Mouse (Mus musculus) heart, postnatal 25 days (tissue): ENCODE results near the gene Myo18b. TPM values are rescaled to one million over a fixed set of nuclear protein-coding genes. Genes with fewer than 3 reads are reported as not detected.

Experiments used
- DNase-seq: peaks from one replicate; pipeline ENCODE4 v3.0.0; 2022; ENCODE audit warnings: low spot score
- intact Hi-C: fragments of 180-260 bp; cut with DNase I; formaldehyde crosslinking; loops from one replicate; pipeline ENCODE4 v1.15.1; 2025
- total RNA-seq, 2 experiments: library from RNA; stranded (reverse); gene quantifications; 2 replicates each; pipeline ENCODE4 v1.2.3; 2021

The Myo18b gene
- total RNA-seq, 2 experiments from 2014 or later: 253 to 259 TPM

DNA sequence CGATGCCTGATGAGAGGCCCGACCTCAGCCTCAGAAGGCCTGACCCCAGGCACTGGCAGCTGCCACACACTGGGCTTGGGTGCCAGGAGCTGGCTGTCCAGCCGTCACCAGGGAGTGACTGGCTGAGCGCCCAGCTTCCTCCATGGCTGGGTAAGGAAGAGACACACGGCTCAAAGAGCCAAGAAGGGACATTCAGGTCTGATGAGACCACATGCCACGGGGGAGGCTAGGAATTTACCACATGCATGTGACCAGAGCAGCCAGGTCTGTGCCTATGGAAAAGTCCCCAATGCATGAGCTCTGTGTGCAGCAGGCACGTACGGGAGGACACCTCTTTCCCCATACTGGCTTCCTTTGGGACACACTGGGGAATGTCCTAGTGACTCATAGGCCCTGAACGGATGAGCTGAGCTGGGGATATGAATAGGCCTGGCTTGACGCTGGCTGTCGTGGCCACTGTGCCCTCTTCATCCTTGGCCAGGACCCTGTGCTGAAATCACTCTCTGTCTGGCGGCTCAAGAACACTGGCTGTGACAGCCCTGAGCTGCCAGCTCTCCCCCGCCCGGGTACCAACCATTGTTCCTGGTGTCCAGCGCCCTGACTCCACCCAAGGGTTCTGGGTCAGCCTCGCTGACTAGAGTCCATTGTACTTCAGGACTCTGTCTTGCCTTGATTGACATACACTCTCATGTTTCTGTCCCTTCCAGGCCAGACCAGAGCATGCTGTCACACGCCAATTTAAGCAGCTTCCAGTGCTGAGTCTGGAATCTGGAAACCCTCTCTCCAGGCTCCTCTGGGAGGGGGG is 9.3 kb downstream of the Myo18b start:
- intact Hi-C loops: no loop called here
- peak; percentile 44 for DNase-seq

DNA sequence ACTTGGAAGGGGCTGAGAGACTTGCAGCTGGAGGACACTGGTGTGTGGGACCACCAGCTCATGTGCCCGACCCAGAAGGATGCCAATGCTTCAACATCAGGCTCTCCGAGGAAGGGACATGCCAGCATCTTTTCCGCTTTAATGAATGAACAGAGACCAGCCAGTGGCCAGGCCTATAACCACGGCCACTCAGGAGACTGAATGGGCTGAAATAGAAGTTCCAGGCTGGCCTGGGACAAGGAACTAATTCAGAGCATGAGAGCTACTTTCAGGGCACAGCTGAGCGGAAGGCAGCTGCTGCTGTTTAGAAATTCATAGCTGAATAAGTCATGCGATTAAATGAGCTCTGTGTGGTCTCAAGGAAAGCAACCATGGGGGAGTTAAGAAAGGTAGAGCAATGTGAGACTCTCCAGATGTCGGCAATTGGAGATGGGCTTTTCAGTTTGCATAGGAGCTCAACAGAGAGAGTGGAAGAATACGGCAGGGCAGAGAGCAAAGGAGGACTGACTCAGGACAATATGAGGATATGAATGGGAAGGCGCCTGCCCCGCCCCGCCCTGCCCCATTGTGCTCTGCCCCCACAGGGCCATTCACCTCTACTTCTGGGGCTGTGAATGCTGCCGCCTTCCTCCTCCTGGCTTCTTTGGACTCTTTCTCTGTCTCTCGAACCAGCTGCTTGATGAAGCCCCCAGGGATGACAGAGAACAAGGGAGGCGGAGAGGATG is 18.6 kb downstream of the Myo18b start:
- no peak for DNase-seq
- intact Hi-C loops: no loop called here

DNA sequence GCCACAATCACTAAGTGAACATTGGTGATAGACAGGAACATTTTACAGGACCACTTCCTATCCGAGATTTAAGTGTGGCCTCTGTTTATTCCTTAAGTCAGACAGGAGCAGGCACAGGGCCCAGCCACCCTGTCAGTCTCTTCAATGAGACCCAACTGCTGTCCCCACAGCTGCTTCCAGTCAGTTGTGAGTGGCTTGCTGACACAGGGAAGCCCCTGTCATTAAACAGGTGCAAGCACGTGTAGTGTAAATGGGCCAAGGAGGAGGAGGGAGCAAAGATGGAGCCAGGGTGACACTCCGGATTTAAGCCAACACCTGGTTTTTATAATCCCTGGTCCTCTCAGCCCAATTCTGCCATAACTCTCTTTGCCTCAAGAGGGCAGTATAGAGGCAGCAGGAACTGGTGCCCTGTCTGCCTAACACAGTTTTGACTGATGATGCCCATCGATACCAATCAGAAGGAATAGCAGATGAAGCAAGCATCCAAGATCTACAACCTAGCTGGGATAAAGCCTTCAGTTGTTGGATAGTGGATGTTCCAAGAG is 19.2 kb downstream of the Myo18b start:
- intact Hi-C loops: no loop called here
- no peak for DNase-seq

DNA sequence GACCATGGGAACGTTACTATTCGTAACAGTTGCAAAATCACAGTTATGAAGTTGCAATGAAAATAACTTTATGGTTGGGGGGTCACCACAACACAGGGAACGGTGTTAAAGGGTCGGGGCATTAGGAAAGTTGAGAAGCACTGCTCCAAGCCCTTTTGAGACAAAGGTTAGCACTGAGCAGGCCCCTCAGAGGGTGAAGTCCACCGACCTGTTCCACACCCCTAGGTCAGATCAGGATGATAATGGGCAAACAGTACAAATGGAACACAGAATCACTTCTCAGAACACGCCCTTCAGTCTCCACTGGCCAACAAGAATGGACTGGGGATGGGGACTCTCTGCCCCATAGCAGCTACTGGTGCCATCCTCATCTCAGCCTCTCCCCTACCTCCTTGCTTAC is 23.2 kb downstream of the Myo18b start:
- no peak for DNase-seq
- intact Hi-C loops: no loop called here

DNA sequence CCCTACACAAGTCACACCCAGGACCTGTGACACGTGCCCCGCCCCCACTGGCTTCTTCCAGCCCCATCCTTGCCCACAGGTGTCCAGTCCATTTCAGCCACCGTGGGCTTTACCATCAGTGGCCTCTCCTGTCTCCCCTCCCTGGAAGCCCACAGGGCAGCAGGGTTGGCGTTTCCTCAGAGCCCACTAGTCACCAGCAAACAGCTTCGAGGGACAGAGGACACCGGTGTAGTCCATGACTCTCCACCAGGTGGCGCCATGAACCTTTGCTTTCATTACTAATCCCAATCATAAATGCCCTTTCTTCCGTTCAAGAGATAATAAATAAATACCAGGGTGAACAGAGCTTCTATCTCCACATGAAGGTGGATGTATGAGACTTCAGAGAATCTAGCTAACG is 25.4 kb downstream of the Myo18b start:
- intact Hi-C loops: loop anchor here (1.0 to 2.0 kb wide), 2 partner anchors 144 to 184 kb away; partner anchors contain the start of gene Grk3
- no peak for DNase-seq

DNA sequence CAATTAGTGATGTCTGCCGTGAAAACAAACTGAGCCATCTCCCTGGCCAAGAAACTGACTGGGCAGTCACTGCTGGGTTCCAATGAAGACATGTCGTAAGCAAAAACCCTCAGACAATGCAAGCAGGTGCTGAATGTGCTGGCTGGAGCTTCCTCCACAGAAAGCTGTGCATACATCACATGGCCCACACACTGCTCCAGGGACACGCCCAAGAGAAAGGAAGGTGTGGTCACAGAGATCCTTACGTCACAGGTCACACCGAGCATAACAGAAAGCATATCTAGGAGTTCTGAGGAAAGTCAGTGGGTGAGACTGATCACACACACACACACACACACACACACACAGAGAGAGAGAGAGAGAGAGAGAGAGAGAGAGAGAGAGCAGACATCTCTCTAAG is 27.5 kb downstream of the Myo18b start:
- no peak for DNase-seq
- intact Hi-C loops: loop anchor here (10.0 kb wide), 1 partner anchor 394 kb away; no protein-coding TSS in a partner anchor

DNA sequence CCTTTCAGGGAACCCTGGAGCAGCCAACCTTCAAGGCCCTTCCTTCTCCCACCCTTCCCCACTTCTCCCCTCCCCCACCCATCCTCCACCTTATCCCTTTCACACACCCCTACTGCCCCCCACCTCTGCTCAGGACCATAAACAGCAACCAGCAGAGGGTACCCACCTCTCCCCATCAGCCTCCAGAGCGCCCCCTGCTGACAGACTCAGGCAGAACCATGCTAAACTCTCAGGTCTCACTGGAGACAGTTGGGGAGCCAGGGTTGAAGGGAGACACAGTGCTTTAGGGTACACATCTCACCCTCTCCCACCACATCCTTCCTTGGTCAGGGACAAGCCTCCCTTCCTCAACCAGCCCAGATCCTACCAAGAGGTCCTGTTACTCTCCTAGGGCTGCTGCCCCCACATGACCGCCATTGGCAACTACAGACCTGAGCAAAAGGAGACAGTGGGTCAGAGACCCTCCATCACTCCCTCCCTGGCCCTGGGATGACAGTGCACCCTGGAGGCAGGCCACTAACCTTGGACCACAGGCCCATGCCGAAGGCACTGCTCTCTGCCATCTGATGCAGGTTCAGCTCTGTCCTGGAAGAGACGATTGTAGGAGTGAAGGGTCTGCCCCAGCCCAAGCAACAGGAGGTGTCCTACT is 31.3 kb downstream of the Myo18b start:
- intact Hi-C loops: loop anchor here (10.0 kb wide), 1 partner anchor 390 kb away; no protein-coding TSS in a partner anchor
- no peak for DNase-seq

DNA sequence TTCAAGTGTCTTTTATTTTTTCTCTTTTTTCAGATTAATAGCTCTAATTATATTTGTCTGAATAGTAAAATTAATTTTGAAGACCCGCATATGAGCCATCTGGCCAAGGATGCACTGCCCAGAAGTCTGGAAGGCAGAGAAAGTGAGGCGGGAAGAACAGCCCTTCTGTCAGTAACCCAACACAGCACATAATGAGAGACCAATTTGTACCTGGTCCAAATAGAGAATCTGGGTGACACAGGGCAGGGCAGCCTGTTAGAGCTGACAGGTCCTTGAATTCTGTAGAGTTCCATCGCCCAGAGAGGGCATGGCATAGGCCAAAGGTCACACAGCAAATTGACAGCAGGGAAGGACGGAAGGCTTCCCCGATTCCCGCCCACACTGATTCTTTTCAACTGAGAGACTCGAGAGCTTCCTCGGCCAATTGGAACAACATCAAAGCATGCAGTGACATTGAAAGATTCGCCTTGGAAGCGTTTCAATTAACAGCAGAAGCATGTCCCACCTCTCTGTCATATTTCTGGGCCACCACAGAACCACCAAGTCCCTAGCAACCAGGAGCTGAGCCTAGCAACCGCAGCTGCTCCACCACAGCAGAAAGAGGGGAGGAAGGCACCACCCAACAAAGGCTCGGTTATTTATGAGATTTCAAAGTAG is 36.7 kb downstream of the Myo18b start:
- DNase-seq: no peak
- intact Hi-C loops: loop anchor here (10.0 kb wide), 1 partner anchor 385 kb away; no protein-coding TSS in a partner anchor

DNA sequence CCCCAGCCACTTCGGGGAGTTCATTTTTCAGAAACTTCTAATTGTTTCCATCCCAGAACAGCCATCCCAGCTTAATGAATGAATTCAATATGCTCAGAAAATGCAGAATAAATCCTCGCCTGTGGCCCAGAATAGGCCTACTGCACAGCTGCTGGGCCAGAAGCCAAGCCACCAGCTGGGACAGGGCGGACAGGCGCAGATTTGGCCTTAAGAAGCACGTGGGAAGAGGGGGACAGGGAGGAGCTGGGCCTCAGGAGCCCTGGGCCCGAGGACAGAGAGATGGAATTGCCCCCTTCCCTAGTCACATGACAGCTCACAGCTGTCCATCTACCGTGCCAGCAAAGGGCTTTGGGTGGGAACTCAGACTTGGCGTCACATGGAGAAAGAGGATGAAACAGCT is 43.0 kb downstream of the Myo18b start:
- DNase-seq: peak; percentile 69
- intact Hi-C loops: no loop called here

DNA sequence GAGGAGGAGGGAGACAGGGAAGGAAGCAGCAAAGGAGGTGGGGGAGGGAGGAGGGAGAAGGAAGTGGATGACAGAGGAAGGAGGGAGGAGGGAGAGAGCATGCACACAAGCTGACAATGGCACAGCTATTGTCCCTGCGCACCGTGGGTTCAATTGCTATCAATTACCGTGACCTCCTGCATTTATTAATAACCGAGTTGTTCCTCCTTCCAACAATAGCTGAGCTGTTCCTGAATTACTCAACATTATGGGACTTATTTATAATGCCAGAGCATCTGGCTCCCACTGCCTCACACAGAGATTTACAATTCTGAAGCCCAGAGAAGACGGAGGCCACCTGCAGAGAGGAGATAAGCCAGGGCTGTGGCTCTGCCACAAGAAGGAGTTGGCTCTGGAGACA is 44.8 kb downstream of the Myo18b start:
- DNase-seq: no peak
- intact Hi-C loops: no loop called here

DNA sequence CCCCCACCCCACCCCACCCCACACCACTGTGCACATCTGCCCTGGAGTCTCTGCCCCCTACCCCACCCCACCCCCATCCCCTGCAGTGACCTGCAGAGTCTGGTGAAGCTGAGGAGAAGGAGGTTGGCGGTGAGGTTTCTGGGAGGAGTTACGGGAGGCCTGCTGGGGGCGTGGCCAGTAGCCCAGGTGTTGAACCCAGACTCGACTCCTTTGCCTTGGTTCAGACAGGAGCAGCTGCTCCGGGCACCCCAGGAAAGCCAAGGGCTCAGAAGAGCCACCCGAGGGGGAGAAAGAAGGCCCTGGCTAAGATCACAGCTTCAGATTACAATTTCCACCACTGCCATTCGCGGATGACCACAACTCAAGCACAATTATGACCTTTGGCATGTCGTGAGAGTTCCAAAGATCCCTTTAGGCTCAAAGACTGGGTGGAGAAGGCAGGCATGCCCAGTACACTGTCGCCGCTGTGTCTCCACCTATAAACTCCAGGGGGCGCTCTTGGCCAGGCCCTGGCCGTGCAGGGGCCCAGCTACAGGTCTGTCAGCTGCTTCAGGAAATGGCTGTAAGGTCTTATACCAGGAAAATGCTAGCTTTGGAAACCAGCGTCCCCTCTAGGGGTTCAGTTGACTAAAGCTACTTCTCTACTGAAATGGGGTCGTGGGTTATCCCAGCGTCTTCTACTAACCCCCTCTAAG is 47.4 kb downstream of the Myo18b start:
- no peak for DNase-seq
- intact Hi-C loops: no loop called here

DNA sequence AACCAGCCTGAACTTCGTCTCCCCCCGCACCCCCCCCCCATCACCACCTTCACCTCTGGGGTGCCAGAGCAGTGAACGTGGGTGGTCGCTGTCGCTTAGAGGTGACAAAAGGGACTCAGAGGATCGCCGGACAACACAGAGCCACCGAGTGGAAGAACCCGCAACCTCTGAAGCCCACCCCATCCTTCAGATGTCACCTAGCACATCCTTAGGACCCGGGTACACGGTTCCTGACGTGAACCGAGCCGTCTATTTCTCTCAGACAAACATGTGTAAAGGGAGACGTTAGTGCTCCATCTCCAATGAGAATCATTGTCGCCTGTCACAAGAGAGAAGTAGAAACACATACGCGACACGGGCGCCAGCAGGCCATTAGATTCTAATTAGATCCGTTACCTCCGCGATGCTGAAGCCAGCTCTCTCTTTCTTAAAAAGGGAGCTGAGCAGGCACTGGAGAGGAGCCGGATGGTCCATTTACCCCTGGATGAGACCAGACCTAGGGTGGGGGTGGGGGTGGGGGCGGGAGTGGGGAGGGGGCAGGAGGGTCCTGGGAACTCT is 48.1 kb downstream of the Myo18b start:
- intact Hi-C loops: no loop called here
- no peak for DNase-seq

DNA sequence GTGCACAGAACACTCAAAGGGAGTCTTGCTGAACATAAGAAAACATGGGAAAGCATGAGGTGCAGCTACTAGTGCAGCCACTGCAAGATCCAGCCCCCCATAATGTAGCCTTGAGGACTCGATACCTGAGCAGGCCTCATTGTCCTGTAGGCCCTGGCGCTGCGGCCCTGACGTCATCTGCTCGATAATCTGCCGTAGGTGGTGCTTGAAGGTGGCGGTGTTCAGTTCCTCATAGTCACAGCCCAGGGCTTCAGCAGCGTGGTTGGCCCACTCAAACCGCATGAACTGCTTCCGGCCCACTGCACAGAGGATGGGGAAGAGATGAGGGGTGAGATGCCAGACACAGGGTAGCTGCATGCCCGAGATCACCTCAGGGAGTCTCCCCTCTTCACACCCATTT is 50.0 kb downstream of the Myo18b start:
- intact Hi-C loops: no loop called here

DNA sequence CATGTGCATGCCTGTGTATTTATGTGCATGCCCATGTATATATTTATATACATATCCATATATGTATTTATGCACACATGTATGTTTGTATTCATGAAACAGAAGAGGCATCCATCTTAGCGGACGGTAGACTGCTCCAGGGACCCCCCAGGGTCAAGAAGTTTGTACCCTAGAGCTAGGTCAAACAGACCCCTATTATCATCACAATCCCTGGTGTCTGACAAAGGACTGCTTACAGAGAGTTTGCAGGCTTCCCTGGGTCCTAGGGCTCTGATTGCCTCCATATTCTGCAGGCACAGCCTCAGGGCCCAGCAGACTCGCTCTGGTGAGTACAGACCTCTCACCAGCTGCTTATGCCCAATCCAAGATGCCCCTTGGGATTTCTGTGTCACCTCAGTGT is 51.7 kb downstream of the Myo18b start:
- DNase-seq: no peak
- intact Hi-C loops: no loop called here

More for the DNA sequence above, 50.0 kb downstream of the Myo18b start:
- DNase-seq: no peak

DNA sequence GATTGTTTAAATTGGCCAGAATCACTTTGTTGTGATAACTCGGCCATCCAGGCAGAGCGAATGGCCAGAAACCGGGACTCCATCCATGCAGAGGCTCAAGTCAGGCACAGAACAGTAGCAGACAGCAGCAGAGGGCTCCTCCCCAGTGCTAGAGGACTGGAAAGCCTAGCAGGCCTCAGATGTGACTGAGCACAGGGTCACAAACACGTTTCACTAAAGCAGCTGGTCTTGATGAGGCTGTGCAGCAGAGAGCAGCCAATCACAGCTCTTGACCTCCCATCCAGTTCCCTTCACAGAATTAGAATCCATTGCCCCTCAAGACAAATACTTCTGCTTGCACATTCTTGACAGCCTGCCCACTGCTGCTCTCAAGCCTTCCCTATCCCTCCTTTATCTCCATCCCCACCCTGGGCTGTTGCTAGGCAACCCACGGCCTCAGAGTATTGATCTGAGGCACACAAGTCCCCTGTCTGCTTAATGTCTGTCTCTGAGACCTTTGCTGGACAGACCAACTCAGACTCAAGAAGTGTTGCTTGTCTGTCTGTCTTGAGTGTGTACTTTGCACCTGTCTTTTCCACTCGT is 52.4 kb downstream of the Myo18b start:
- DNase-seq: no peak
- intact Hi-C loops: no loop called here

DNA sequence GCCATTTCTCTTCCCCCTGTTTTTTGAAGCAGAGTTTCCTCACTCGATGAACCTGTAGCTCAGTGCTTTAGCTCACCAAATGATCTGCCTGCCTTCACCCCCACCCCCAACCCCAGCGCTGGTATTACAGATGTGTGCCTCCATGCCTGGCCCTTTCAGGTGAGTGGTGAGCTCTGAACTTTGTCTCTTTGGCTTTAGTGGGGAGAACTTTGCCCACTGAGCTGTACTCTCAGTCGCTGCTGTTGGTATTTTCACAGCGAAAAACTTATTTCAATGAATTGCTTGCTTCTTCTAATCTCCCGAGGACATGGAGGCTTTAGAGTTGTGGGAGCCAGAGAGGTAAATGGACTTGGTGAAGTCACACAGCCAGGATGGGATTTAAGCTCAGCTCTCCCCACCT is 53.5 kb downstream of the Myo18b start:
- intact Hi-C loops: no loop called here

DNA sequence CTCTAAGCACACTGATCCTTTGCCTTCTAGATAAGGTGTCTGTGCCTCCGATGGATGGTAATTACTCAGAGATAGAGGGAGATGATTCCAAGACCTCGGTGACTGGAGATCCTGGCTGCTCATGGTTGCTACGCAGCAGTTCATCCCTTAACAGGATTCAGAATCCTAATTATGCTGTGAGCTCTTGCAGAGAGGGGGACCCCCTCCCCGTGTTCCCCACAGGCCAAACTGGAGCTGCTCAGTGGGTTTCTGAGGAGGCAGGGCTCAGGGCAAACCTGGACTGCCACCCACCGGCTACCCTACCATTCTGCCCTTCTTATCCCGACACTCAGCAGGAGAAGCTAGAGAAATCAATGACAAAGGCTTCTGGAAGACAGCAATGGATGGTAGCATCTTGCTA is 54.3 kb downstream of the Myo18b start:
- no peak for DNase-seq
- intact Hi-C loops: no loop called here

More for the DNA sequence above, 53.5 kb downstream of the Myo18b start:
- DNase-seq: no peak

DNA sequence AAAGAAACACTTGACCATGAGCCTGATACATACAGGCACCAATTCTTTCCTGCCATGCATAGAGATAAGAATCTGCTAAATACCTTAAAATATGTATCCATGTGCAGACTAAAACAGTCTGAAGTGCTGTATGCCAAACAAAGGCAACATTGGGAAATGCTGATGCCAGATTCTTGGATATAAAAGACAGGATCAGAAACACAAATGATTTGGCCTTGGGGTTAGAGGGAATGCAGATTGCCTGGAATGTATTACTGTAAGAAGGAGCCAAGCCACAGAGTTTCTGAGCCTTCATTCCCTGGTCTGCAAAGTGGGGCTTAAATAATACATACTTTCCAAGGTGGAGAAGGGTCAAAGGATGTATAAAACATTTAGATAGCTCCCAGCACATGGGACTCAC is 61.3 kb downstream of the Myo18b start:
- intact Hi-C loops: no loop called here
- DNase-seq: no peak

DNA sequence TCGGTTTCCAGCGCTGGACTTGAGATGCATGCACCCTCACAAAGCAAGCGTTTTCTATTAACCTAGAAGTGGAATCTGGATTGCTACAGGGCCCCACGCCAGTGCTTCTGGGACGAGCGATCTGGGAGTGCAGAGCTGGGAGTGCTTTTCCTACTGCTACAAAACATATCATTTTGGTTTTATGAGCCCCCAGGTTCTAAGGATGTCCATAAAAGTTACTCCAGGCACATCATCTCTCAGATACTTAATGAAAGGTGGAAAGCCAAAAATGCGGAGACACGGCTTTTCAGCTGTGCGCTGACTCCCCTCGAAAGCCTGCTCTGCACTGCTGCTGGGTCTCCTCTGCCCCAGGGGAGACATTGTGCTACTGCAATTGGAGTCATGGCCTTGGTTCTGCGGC is 62.3 kb downstream of the Myo18b start:
- DNase-seq: no peak
- intact Hi-C loops: no loop called here
